Mouse (Mus musculus): Measurements from ENCODE around the gene Cep135.

Gene Cep135

GRCm38 (mm10) chr5:76684658-76685605 lies 96.4 kb downstream of the Cep135 start:
- DNase-seq (ENCODE audit: low spot score in 2 of 2), result no peak

- DNase-seq (ENCODE audit: low spot score in 2 of 2), result no peak
Measured at GRCm38 (mm10) chr5:76687961-76688600, 99.6 kb downstream of the Cep135 start.

- DNase-seq (ENCODE audit: low spot score in 2 of 2), result no peak
Measured at GRCm38 (mm10) chr5:76688643-76689042, 100.1 kb downstream of the Cep135 start.

DNA sequence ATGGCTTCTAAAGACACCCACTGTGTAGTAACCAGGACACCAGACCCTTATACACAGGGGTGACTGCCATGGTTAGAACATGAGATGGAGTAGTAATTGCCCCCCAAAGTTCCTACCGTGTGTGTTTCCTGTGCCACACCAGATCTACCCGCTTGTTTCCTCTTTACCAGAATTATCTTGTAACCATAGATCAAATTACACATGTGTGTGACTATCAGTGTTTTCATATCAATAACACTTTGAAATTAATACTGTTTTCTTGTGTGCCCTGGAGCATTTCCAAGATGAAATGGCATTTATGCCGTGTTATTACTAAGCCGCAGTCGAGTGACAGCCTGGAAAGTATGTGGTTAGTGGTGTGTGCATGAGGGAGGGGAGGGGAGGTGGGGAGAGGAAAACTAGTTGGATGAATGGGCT lies 101.7 kb downstream of the Cep135 start:
- DNase-seq (ENCODE audit: low spot score in 2 of 2), result no peak

- no peak for DNase-seq (ENCODE audit: low spot score in 2 of 2)
Measured at GRCm38 (mm10) chr5:76691251-76691650, 102.8 kb downstream of the Cep135 start.

DNA sequence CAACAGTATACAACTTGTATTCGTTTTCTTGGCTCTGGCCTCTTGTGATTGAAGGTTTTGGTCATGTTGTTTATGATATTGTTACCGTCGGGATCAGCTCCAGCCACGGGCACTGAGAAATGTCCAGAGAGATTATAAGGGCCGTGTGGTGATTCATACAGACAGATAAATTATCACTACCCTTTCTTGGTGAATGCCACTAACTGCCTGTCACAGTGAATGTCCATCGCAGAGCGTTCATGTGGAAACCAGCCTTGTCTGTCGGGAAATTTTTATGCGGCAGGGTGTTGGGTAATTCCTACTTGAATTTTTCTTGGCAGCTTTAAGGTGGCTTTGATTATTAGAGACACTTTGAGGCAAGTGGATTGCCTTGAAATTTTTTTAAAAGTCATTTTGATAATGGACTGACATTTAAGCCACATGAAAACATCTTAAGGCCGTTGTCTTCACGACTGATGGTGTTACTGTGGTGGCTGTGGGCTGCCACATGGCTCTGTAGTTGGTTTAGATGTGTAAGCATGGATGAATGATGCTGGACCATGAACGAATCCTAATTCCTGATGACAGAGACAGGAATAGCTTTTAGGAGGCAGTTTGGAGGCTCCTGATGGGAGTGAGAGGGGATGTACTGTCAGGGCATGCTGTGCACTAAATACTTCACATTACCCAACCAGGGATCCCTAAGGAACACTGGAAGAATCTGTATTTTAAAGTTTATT lies 103.4 kb downstream of the Cep135 start:
- DNase-seq (ENCODE audit: low spot score in 2 of 2), result no peak
